Mouse (Mus musculus) regulatory T cell (primary cell): Measurements from ENCODE around the gene Cdiptos.

Source experiments
- in situ Hi-C: fragments of 300-600 bp; cut with MboI, MseI; formaldehyde crosslinking; loops from one replicate; pipeline ENCODE4 v1.15.1; 2025; ENCODE audit warnings: high pct_unique_total_duplicates

The Cdiptos gene

GRCm38 (mm10) chr7:126975950-126976866 lies at the start of gene Cdiptos:
Cdiptos (minus strand) TSS chr7:126976098.
- in situ Hi-C loops: no loop called here

DNA sequence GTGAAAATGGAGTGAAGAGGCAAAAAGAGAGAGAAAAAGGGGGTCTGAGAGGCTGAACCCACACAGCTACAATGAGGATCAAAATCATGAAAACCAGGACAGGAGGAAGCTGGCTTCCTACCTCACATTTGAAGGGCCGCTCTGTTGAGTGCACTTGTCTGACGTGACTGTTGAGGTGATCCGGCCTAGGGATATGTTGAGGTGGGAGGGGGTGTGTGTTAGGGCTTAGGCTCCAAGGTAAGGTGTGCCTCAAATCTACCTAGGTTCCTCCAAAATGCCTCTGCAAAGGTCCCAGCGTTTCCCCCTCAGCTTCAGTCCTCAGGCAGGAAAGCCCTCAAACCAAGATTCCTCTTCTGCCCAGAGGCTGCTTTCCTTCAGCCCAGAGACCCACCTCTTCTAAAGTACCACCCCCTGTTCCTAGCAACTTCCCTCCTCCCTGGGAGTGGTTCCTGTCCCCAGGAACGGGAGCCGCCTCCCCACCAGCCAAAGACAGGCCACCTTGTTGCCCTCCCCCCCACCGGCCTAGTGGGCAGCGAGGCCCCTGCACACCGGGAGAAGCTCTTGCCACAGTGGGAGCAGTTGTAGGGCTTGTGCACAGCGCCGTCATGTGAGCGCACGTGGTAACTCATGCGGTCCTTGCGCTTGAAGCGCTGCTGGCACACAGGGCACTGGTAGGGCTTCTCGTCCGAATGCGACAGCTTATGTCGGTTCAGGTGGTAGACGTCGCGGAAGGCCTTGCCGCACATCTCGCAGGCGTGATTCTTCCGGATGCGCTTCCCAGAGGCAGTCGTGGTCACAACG lies 49.1 kb upstream of the Cdiptos start:
- in situ Hi-C loops: no loop called here

DNA sequence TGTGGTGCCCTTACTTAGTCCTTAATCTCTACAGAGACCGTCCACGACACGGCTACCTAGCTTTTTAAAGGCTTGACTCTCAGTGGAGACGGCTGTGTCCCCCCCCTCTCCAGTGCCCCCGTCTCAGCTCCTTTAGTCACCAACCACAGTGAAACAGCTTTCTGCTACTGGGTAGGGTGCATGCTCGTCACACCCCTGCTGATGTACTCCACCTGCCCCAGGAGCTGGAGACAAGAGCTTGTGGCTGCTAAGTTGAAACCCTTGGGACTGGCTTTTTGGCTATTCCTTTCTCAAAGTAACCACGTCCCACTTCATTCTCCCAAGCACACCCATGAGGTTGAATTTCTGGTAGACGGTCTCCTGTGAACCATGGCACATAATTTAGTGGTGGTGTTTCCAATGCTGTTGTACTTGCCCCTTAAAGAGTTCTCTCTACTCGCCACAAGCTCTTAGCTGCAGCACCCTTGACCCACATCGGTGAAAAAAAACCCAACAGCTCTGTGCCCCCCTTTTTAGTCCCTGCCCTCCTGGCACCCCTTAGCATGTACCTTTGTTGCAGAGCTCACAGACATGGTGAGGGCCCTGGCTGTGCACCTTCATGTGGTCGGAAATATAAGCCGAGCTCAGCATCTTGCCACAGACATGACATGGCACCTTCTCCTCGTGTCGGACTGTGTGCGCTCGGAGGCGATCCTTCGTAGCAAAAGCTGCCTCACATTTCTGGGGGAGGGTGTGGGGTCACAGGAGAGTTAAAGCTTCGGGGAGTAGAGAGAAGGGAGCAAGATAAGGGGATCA lies 48.2 kb upstream of the Cdiptos start:
- in situ Hi-C loops: no loop called here

GRCm38 (mm10) chr7:127023272-127023691 lies 47.4 kb upstream of the Cdiptos start:
- in situ Hi-C loops: no loop called here

DNA sequence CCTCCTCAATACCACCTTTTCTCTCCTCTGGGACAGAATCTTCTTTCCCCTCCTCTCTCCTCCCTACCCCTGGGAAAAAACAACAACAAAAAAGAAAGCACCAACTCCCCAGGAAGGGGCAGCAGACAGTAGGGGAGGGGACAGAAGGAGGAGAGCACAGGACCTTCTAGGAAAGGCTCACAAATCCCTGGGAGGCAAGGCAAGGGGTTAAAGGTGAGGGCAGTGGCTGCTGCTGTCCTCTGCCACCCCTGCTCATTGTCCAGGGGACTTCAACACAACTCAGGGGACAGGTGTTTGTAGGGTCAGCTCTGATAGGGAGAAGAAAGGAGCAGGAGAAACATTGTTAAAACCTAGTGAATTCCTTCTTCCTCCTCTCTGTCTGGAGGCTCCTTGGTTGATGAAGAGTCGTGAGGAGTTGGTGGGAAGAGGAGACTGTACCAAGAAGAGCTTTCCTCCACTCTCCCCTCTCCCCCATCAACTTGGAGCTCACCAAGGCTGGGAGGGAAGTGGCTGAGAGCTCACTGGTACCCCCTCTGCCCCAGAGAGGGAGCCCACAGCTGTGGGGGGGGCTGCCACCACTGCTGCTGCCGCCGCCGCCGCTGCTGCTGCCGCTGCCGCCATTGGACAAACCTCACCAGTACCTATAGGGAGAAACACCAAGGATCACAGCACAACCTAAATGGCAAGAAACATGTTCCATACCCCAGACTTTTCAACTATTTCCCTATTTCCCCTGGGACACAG lies 46.8 kb upstream of the Cdiptos start:
- in situ Hi-C loops: no loop called here

- in situ Hi-C loops: no loop called here
These were observed 45.9 kb upstream of the Cdiptos start for GRCm38 (mm10) chr7:127021563-127022527.

- in situ Hi-C loops: no loop called here
These were observed 45.1 kb upstream of the Cdiptos start, which contains the start of the genes Gm42742 and Prrt2 for GRCm38 (mm10) chr7:127020901-127021562. Gm42742 (minus strand) TSS chr7:127021097. Prrt2 (minus strand) TSS chr7:127021211.

- in situ Hi-C loops: no loop called here
These were observed 44.6 kb upstream of the Cdiptos start for GRCm38 (mm10) chr7:127020491-127020890.

GRCm38 (mm10) chr7:127020031-127020430 lies 44.1 kb upstream of the Cdiptos start:
- in situ Hi-C loops: no loop called here

DNA sequence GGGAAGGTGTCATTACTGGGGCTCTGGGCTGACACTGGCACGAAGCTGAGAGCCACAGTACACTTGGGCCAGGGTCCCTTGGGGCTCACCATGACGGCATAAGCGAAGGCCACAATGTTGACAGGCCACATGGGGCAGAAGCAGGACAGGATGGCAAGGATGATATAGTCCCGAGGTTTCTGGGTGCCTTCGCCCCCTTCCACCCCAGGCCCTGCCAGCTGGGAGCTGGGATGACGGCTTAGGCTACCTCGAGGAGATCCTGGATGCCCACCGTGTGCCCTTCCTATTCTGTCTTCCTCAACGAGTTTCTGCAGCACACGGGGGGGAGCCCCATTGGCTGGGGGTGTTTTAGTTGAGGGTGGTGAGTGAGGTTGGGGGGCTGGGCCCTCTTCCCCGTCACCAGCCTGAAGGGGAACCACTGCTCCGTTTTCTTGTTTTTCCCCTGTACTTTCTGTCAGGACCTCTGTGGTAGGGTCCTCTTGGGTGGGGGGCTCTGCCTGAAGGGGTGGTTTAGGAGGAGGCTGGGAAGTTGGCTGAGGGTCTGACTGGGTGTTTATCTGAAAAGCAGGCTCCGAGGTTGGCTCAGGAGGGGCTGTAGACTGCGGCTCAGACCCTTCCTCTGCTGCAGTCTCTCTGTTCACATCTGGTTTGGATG lies 43.5 kb upstream of the Cdiptos start:
- in situ Hi-C loops: loop anchor here (10.0 kb wide), 1 partner anchor 85 kb away; no protein-coding TSS in a partner anchor

DNA sequence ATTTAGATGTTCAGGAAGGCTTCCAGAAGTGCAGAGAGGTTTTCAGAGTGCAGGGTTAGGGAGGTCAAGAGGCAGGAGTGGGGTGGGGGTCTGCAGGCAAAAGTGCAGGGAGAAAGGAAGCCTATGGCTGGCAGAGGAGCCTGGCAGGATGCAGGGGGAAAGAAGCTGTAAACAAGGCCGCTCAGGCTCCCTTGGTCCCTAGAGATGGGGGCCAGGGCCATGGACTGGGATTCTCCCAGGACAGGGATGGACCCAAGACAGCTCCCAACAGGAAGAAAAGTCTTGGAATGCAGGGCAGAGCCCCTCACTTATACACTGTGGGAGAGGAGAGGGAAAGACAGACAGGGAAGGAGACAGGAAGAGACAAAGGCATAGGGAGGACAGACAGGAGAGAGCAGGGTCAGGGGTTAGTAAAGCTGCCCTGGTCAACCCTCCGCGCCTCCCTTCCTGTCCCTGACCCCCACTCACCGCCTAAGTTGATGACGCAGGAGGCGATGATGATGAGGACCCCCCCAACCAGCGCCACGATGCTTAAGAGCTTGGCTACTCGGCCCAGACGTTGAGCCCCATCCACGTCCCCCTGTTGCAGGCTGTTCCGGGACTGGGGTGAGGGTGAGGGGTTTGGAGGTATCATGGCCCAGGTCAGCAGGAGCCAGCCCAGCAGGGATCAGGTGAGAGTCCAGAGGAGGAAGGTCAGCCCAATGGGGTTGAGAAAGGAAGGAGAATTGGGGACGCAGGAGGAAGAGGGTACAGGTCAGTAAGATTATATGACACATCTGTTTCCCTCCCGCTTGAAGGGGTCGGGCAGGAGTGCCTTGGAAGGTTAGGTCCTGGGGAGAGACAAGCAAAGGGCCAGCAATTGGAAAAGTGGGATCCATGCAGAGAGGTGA lies 42.8 kb upstream of the Cdiptos start:
- in situ Hi-C loops: loop anchor here (10.0 kb wide), 1 partner anchor 86 kb away; no protein-coding TSS in a partner anchor

- in situ Hi-C loops: loop anchor here (10.0 kb wide), 1 partner anchor 87 kb away; no protein-coding TSS in a partner anchor
These were observed 42.0 kb upstream of the Cdiptos start for GRCm38 (mm10) chr7:127017950-127018345.

GRCm38 (mm10) chr7:127016971-127017949 lies 41.4 kb upstream of the Cdiptos start, which contains the start of gene Pagr1a:
Pagr1a (minus strand) TSS chr7:127017352.
- in situ Hi-C loops: loop anchor here (10.0 kb wide), 1 partner anchor 88 kb away; no protein-coding TSS in a partner anchor

DNA sequence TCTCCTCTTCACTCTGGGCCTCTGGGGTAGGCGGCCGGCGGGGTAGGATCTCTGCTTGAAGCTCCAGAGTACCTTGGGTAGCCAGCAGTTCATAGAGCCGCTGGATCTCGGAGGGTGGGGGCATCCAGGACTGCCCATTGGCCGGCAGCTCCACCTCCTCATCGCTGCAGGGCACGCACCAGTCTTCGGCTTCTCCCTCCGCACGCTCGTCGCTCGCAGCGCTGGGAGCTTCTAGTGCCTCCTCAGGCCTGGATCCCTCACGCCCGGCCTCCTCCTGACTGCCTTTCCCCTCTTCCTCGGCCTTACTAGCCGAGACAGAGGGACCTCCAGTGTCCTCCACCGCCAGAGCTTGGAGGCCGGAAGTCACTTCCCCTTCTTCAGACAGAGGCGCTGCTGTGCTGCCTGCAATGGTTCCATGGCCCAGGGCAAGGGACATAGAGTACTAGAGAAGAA lies 40.6 kb upstream of the Cdiptos start:
- in situ Hi-C loops: loop anchor here (10.0 kb wide), 1 partner anchor 88 kb away; no protein-coding TSS in a partner anchor

- in situ Hi-C loops: loop anchor here (10.0 kb wide), 1 partner anchor 89 kb away; no protein-coding TSS in a partner anchor
These were observed 40.4 kb upstream of the Cdiptos start, which contains the start of gene Pagr1b for GRCm38 (mm10) chr7:127016481-127016485. Pagr1b (minus strand) TSS chr7:127016484.

DNA sequence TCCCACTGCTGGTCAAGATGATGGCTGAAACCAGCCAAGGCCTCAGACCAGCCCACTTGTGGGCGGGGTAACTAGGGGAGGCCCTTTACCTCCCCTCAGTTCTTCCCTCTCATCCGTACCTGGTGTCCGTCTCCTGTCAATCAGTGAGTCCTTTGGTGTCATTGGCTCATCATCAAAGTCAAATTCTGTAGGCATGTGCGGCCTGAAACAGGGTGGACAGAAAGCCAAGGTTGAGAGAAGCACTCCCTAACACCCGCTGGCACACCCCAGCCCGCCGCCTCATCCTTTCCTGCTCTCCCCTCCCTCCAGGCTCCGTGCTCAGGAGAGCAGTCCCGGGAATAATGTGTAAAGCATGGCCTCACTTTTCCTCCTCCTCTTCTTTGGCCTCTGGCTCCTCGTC lies 40.2 kb upstream of the Cdiptos start:
- in situ Hi-C loops: loop anchor here (10.0 kb wide), 1 partner anchor 89 kb away; no protein-coding TSS in a partner anchor
